Mouse (Mus musculus) G1E (cell line): Measurements from ENCODE around the gene Dnm3.

Source experiments
- CTCF ChIP-seq: IDR thresholded peaks from 2 replicates; pipeline ENCODE4 v1.5.1; 2012; ENCODE audit warnings: low read depth, low read length, inconsistent platforms, mixed read lengths
- GATA1 ChIP-seq: IDR thresholded peaks from 2 replicates; pipeline ENCODE4 v1.6.1; 2012; ENCODE audit warnings: borderline replicate concordance, low read length, inconsistent platforms, mixed read lengths
- POLR2AphosphoS5 ChIP-seq: IDR thresholded peaks from 2 replicates; pipeline ENCODE4 v1.6.1; 2012; ENCODE audit warnings: low read depth, low read length, inconsistent platforms; ENCODE audit not compliant: insufficient replicate concordance
- TAL1 ChIP-seq: conservative IDR thresholded peaks from 2 replicates; pipeline ENCODE4 v1.6.1; 2012; ENCODE audit warnings: low read depth, low read length, inconsistent platforms, mixed read lengths

DNA sequence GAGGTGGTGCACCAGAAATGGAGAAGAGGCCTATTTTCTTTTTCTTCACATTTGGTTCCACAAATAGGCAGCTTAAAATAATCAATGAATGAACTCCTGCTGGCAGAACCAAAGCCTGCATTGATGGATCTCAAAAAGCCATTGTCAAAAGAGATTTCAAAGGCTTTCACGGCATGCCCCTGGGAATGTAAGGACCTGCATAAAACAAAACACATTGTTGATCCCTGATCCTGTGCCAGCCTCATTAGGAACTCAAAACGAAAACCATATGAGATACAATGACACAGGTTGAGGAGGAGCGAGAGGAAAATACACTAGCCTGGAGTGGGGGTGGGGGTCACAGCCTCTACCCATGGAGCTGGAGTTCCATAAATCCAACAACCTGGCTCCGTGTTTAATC is 153.4 kb downstream of the Dnm3 start:
- TF ChIP-seq CTCF (no peak), POLR2AphosphoS5 (no peak), GATA1 (no peak), TAL1 (no peak)
